Mouse (Mus musculus) CH12.LX (cell line): Measurements from ENCODE around the gene Miip. TPM values are rescaled to one million over a fixed set of nuclear protein-coding genes. Genes with fewer than 3 reads are reported as not detected.
"Not testable (repeated sequence)": the region's sequence is repeated elsewhere in the genome, so short reads cannot be mapped to it uniquely, and the experiment has no call there.

ENCODE experiments used
- DNase-seq: peaks from one replicate; pipeline ENCODE4 v3.0.0-alpha.2; 2013; ENCODE audit errors: extremely low read depth
- H3K27ac ChIP-seq: 2 replicates; pipeline ENCODE4 v1.5.1; 2012; ENCODE audit warnings: low read depth, mild to moderate bottlenecking, control low read depth, moderate library complexity; ENCODE audit not compliant: insufficient read depth
- H3K27me3 ChIP-seq: replicated peaks from 2 replicates; pipeline ENCODE3; 2012; ENCODE audit warnings: inconsistent platforms
- H3K36me3 ChIP-seq, 2 experiments: replicated peaks in 1 of 2; 2 replicates each; pipeline versions ENCODE3 to v1.6.1; 2012; ENCODE audit warnings: inconsistent platforms in 1 of 2, low read length in 1 of 2, mild to moderate bottlenecking in 1 of 2, mixed read lengths in 1 of 2, moderate library complexity in 1 of 2; ENCODE audit not compliant: control insufficient read depth in 1 of 2, insufficient read depth in 1 of 2
- H3K4me1 ChIP-seq, 2 experiments: 2 replicates each; pipeline ENCODE4 v1.6.1; 2012; ENCODE audit warnings: inconsistent platforms in 1 of 2, moderate library complexity in 1 of 2; ENCODE audit not compliant: insufficient read depth in 2 of 2, control insufficient read depth in 1 of 2
- H3K4me2 ChIP-seq: 2 replicates; pipeline ENCODE4 v1.6.1; 2012; ENCODE audit warnings: low read depth, mild to moderate bottlenecking, control low read depth; ENCODE audit not compliant: poor library complexity, insufficient read depth, severe bottlenecking
- H3K4me3 ChIP-seq, 3 experiments: fragments of 150-350 bp in 1 of 3; sonication (generic) in 1 of 3; replicated peaks in 1 of 3; 2 replicates each; pipeline versions ENCODE3 to v1.5.1; 2011 to 2012; ENCODE audit warnings: low read depth in 2 of 3, low read length in 2 of 3, mild to moderate bottlenecking in 2 of 3, moderate library complexity in 2 of 3, control low read depth in 1 of 3, improper control_type of control experiment in 1 of 3, inconsistent platforms in 1 of 3, mixed read lengths in 1 of 3; ENCODE audit not compliant: poor library complexity in 1 of 3
- H3K79me2 ChIP-seq: replicated peaks from 2 replicates; pipeline ENCODE4 v1.6.1; 2012; ENCODE audit warnings: mild to moderate bottlenecking, moderate library complexity; ENCODE audit not compliant: control insufficient read depth, poor library complexity, insufficient read depth, severe bottlenecking; ENCODE audit errors: extremely low read depth
- H3K9ac ChIP-seq: 2 replicates; pipeline ENCODE4 v1.6.1; 2012; ENCODE audit warnings: low read depth, mild to moderate bottlenecking, control low read depth, moderate library complexity; ENCODE audit not compliant: insufficient read depth
- H3K9me3 ChIP-seq: replicated peaks from 2 replicates; pipeline ENCODE3; 2012; ENCODE audit warnings: low read length, inconsistent platforms, mixed read lengths
- CHD1 ChIP-seq: IDR thresholded peaks from 2 replicates; pipeline ENCODE4 v1.6.1; 2012; ENCODE audit warnings: low read depth, low read length, improper control_type of control experiment, inconsistent platforms
- CTCF ChIP-seq, 2 experiments: IDR thresholded peaks in 1 of 2; conservative IDR thresholded peaks in 1 of 2; 2 replicates each; pipeline ENCODE4 v1.5.1; 2011 to 2012; ENCODE audit warnings: low read depth in 2 of 2, low read length in 2 of 2, improper control_type of control experiment in 1 of 2, inconsistent platforms in 1 of 2, mild to moderate bottlenecking in 1 of 2, moderate library complexity in 1 of 2
- ELF1 ChIP-seq: IDR thresholded peaks from 2 replicates; pipeline ENCODE4 v1.6.1; 2014; ENCODE audit warnings: low read depth, mild to moderate bottlenecking, inconsistent platforms, low read length, improper control_type of control experiment
- JUN ChIP-seq: IDR thresholded peaks from 2 replicates; pipeline ENCODE4 v1.6.1; 2011; ENCODE audit warnings: low read depth, mild to moderate bottlenecking, low read length, improper control_type of control experiment, moderate library complexity; ENCODE audit not compliant: insufficient read depth
- JUND ChIP-seq: conservative IDR thresholded peaks from 2 replicates; pipeline ENCODE4 v1.6.1; 2011; ENCODE audit warnings: low read depth, low read length, improper control_type of control experiment
- MAFK ChIP-seq: IDR thresholded peaks from 2 replicates; pipeline ENCODE4 v1.6.1; 2011; ENCODE audit warnings: low read length, improper control_type of control experiment; ENCODE audit not compliant: insufficient replicate concordance
- MXI1 ChIP-seq: IDR thresholded peaks from 2 replicates; pipeline ENCODE4 v1.6.1; 2011; ENCODE audit warnings: mild to moderate bottlenecking, low read depth, low read length, improper control_type of control experiment
- RAD21 ChIP-seq: IDR thresholded peaks from 2 replicates; pipeline ENCODE4 v1.6.1; 2011; ENCODE audit warnings: low read depth, mild to moderate bottlenecking, low read length, improper control_type of control experiment, moderate library complexity
- RCOR1 ChIP-seq: conservative IDR thresholded peaks from 2 replicates; pipeline ENCODE4 v1.6.1; 2012; ENCODE audit warnings: low read depth, mild to moderate bottlenecking, inconsistent platforms, low read length, improper control_type of control experiment
- SMC3 ChIP-seq: IDR thresholded peaks from 2 replicates; pipeline ENCODE4 v1.6.1; 2011; ENCODE audit warnings: low read depth, low read length, improper control_type of control experiment
- TBP ChIP-seq: conservative IDR thresholded peaks from 2 replicates; pipeline ENCODE4 v1.6.1; 2011; ENCODE audit warnings: low read depth, low read length, improper control_type of control experiment
- TCF12 ChIP-seq: IDR thresholded peaks from 2 replicates; pipeline ENCODE4 v1.6.1; 2014; ENCODE audit warnings: low read depth, mild to moderate bottlenecking, inconsistent platforms, low read length, improper control_type of control experiment
- USF2 ChIP-seq: conservative IDR thresholded peaks from 2 replicates; pipeline ENCODE4 v1.6.1; 2011; ENCODE audit warnings: low read depth, low read length, improper control_type of control experiment
- ZNF384 ChIP-seq: IDR thresholded peaks from 2 replicates; pipeline ENCODE4 v1.6.1; 2012; ENCODE audit warnings: low read depth, low read length, improper control_type of control experiment, inconsistent platforms
- dilution Hi-C: fragments of 300-500 bp; cut with MboI; formaldehyde crosslinking; loops from 2 replicates; pipeline ENCODE4 v1.14.3; 2020; ENCODE audit warnings: low sequenced_read_pairs; ENCODE audit not compliant: extremely low pct_unique_long_range_greater_than_20kb, extremely low pct_ligation_motif_present
- in situ Hi-C: fragments of 300-500 bp; cut with MboI; formaldehyde crosslinking; loops from 3 replicates; pipeline ENCODE4 v1.14.3; 2019; ENCODE audit warnings: low sequenced_read_pairs, low pct_ligation_motif_present, low pct_unique_long_range_greater_than_20kb, mixed read lengths
- polyA plus RNA-seq: library from polyadenylated mRNA; unstranded; fragments of >175 nt; gene quantifications from 2 replicates; pipeline ENCODE4 v1.2.1, GENCODE M21; 2012; ENCODE audit warnings: low read depth; ENCODE audit not compliant: insufficient read length
- total RNA-seq, 2 experiments: library from RNA; depleted of rRNA; stranded (reverse); fragments of 300-350 nt in 1 of 2; fragments of >200 nt in 1 of 2; gene quantifications; 2 replicates each; pipeline ENCODE4 v1.2.3; 2012 to 2014

Miip gene
- total and polyA plus RNA-seq, 3 experiments: 31.5 to 58.8 (median 46.6) TPM

- no peak overlapping the region for H3K27ac ChIP-seq
- DNase-seq: no peak
- no peak for TF ChIP-seq RCOR1
- TF ChIP-seq CHD1: no peak
- TF ChIP-seq TCF12: no peak
- no peak overlapping the region for H3K9ac ChIP-seq
- H3K27me3 ChIP-seq: no peaks in the 10 kb centered on the region
- in situ Hi-C loops (no loop called here), dilution Hi-C loops (no loop called here)
- peaks cover 23% of the 10 kb centered on the region for H3K9me3 ChIP-seq
- H3K4me2 ChIP-seq: no peak overlapping the region
- no peaks in the 10 kb centered on the region for H3K4me1 ChIP-seq
- H3K79me2 ChIP-seq: no peaks in the 10 kb centered on the region
- peaks cover 7 to 41% of the 10 kb centered on the region in 2 experiments for H3K36me3 ChIP-seq
- H3K4me3 ChIP-seq: no peak overlapping the region
These were observed 44.2 kb downstream of the Miip start for GRCm38 (mm10) chr4:147824389-147824788.

GRCm38 (mm10) chr4:147821414-147821813 lies 47.2 kb downstream of the Miip start:
- H3K4me1 ChIP-seq, in situ Hi-C loops, H3K9ac ChIP-seq, H3K27ac ChIP-seq, H3K79me2 ChIP-seq, H3K4me3 ChIP-seq, H3K27me3 ChIP-seq, H3K4me2 ChIP-seq, DNase-seq, dilution Hi-C loops: not testable (repeated sequence)
- H3K9me3 ChIP-seq: peaks cover 15% of the 10 kb centered on the region
- H3K36me3 ChIP-seq: peaks cover 4 to 17% of the 10 kb centered on the region in 2 experiments

- H3K27ac ChIP-seq, H3K27me3 ChIP-seq, dilution Hi-C loops, H3K79me2 ChIP-seq, H3K4me2 ChIP-seq, H3K9me3 ChIP-seq, in situ Hi-C loops, H3K4me1 ChIP-seq, H3K4me3 ChIP-seq, H3K9ac ChIP-seq, H3K36me3 ChIP-seq, DNase-seq: not testable (repeated sequence)
These were observed 49.0 kb downstream of the Miip start for GRCm38 (mm10) chr4:147819659-147820058.

GRCm38 (mm10) chr4:147814592-147815167 lies 53.9 kb downstream of the Miip start:
- no peak overlapping the region for H3K4me2 ChIP-seq
- no peaks in the 10 kb centered on the region for H3K27me3 ChIP-seq
- no peaks in the 10 kb centered on the region for H3K36me3 ChIP-seq
- no peak overlapping the region for H3K27ac ChIP-seq
- in situ Hi-C loops: no loop called here
- H3K4me1 ChIP-seq: peaks cover 0 to 5% of the 10 kb centered on the region in 2 experiments; a peak in 2 of 4 replicates
- dilution Hi-C loops: no loop called here
- H3K9ac ChIP-seq: no peak overlapping the region
- TF ChIP-seq RAD21 (peak; percentile 57), ELF1 (peak; percentile 59; the same call in 1 of the 2 replicates), TBP (peak; percentile 96), ZNF384 (peak; percentile 92), JUN (no peak), SMC3 (peak; percentile 45), USF2 (no peak), JUND (no peak), MXI1 (no peak), MAFK (no peak), CTCF (conservative IDR thresholded peaks at IDR 0.05 in 1 of 2, IDR thresholded peaks at IDR 0.05 in 1 of 2; ENCODE audit: low read depth in 2 of 2, low read length in 2 of 2) (peak in 1 of 2 experiments; percentile 64; a peak in 2 of 4 replicates)
- peak; percentile 56 for DNase-seq
- H3K9me3 ChIP-seq: peaks cover 3% of the 10 kb centered on the region
- H3K79me2 ChIP-seq: no peaks in the 10 kb centered on the region
- H3K4me3 ChIP-seq: no peak overlapping the region
